Mouse (Mus musculus) stomach, postnatal 0 days (tissue): Measurements from ENCODE around the gene C2cd4c.

ENCODE experiments used
- CTCF ChIP-seq: IDR thresholded peaks from 2 replicates; pipeline ENCODE4 v1.5.1; 2016; ENCODE audit warnings: antibody characterized with exemption, low read depth, mild to moderate bottlenecking, moderate library complexity
- EP300 ChIP-seq: optimal IDR thresholded peaks from 2 replicates; pipeline ENCODE3; 2016; ENCODE audit warnings: antibody characterized with exemption

GRCm38 (mm10) chr10:79594111-79594510, 19.7 kb downstream of the C2cd4c start:
- TF ChIP-seq CTCF = no peak
- TF ChIP-seq EP300 = no peak
